In genomic region chr2:38339910-38340625, GRCm38 (mm10) we compare ENCODE assay signal across 8 mouse cellular contexts. TPM values are rescaled to one million over a fixed set of nuclear protein-coding genes. Genes with fewer than 3 reads are reported as not detected.
A peak's percentile ranks its signal among the peaks of the same experiment; 100 is the strongest.
DNase-seq lines count a peak whose midpoint lies in the region; ATAC-seq and TF ChIP-seq lines count a peak whose summit lies in the region.

No protein-coding gene starts in this region.

- no peak for TF ChIP-seq CTCF in kidney, postnatal 0 days (IDR thresholded peaks at IDR 0.05; ENCODE audit: low read depth)
- TF ChIP-seq CTCF in embryonic fibroblast, embryonic 13.5 days (IDR thresholded peaks at IDR 0.05; ENCODE audit: borderline replicate concordance, insufficient read depth, low read length) = no peak

- no peak for DNase-seq in kidney, postnatal 0 days (ENCODE audit: low spot score)
- no peak for DNase-seq in kidney, postnatal 25 days
- peak; percentile 46 for DNase-seq in limb, embryonic 11.5 days (ENCODE audit: low spot score)
- DNase-seq in spleen, adult 12 weeks (ENCODE audit: low spot score) = no peak
- no peak for DNase-seq in layer of hippocampus, adult 9-10 months (ENCODE audit: low spot score)
- no peak for DNase-seq in cerebellum, adult 11 months

- H3K4me3 ChIP-seq in kidney, postnatal 0 days (replicated peaks; ENCODE audit: low read depth, low read length) = peak overlapping the region; percentile 40
- H3K4me3 ChIP-seq in embryonic fibroblast, embryonic 13.5 days (ENCODE audit: insufficient read depth, low read length) = 0 out of 2 replicates have a peak overlapping the region, but pooled peaks have one; percentile 33
- H3K4me3 ChIP-seq in limb, embryonic 11.5 days (ENCODE audit: low read depth, low read length) = peak overlapping the region; percentile 46
- peak overlapping the region; percentile 36 for H3K4me3 ChIP-seq in neural tube, embryonic 15.5 days (replicated peaks)

- H3K4me2 ChIP-seq in kidney, postnatal 0 days (ENCODE audit: low read length) = peak overlapping the region; percentile 83
- peak overlapping the region; percentile 99 for H3K4me2 ChIP-seq in limb, embryonic 11.5 days (ENCODE audit: low read depth, severe bottlenecking)
- H3K4me2 ChIP-seq in neural tube, embryonic 15.5 days = peak overlapping the region; percentile 71

- H3K9me3 ChIP-seq in kidney, postnatal 0 days (replicated peaks; ENCODE audit: low read length) = no peaks in the 10 kb centered on the region
- H3K9me3 ChIP-seq in limb, embryonic 11.5 days (ENCODE audit: control insufficient read depth, low read length) = no peaks in the 10 kb centered on the region
- no peaks in the 10 kb centered on the region for H3K9me3 ChIP-seq in neural tube, embryonic 15.5 days (replicated peaks)

- 0 out of 2 replicates have a peak overlapping the region, but pooled peaks have one; percentile 23 for H3K9ac ChIP-seq in kidney, postnatal 0 days (ENCODE audit: low read depth, low read length)
- H3K9ac ChIP-seq in limb, embryonic 11.5 days (ENCODE audit: low read length) = peak overlapping the region; percentile 63; the same call in 1 of the 2 replicates
- no peak overlapping the region for H3K9ac ChIP-seq in neural tube, embryonic 15.5 days (replicated peaks)

- 3% methylated on average over 9 of the region's 9 CpGs for WGBS in kidney, postnatal 0 days
- 2% methylated on average over 9 of the region's 9 CpGs for WGBS in limb, embryonic 11.5 days
- under 1% methylated on average over 9 of the region's 9 CpGs for WGBS in neural tube, embryonic 15.5 days

- H3K4me1 ChIP-seq in kidney, postnatal 0 days (replicated peaks; ENCODE audit: insufficient read depth, low read length) = peaks cover 10% of the 10 kb centered on the region; the same call in 1 of the 2 replicates
- H3K4me1 ChIP-seq in embryonic fibroblast, embryonic 13.5 days (ENCODE audit: control insufficient read depth, insufficient read depth, low read length) = no peaks in the 10 kb centered on the region; the same call in 1 of the 2 replicates
- H3K4me1 ChIP-seq in limb, embryonic 11.5 days (ENCODE audit: control insufficient read depth, insufficient read depth, low read length) = peaks cover 11% of the 10 kb centered on the region
- H3K4me1 ChIP-seq in neural tube, embryonic 15.5 days = peaks cover 10% of the 10 kb centered on the region

- peaks cover 85% of the 10 kb centered on the region for H3K27me3 ChIP-seq in kidney, postnatal 0 days (ENCODE audit: insufficient read depth, low read length)
- H3K27me3 ChIP-seq in limb, embryonic 11.5 days (ENCODE audit: control insufficient read depth, insufficient read depth, low read length) = peaks cover 70% of the 10 kb centered on the region
- peaks cover 95% of the 10 kb centered on the region for H3K27me3 ChIP-seq in neural tube, embryonic 15.5 days (replicated peaks)

- TF ChIP-seq POLR2A in embryonic fibroblast, embryonic 13.5 days (IDR thresholded peaks at IDR 0.05; ENCODE audit: low read depth, low read length) = no peak

- no peak for ATAC-seq in kidney, postnatal 0 days (replicated peaks; ENCODE audit: low FRiP score, low read depth)
- no peak for ATAC-seq in limb, embryonic 11.5 days (ENCODE audit: insufficient number of reproducible peaks, low FRiP score, low TSS enrichment, low read depth)
- no peak for ATAC-seq in neural tube, embryonic 15.5 days (ENCODE audit: low FRiP score)

- H3K36me3 ChIP-seq in kidney, postnatal 0 days (ENCODE audit: insufficient read depth, low read length) = no peaks in the 10 kb centered on the region
- no peaks in the 10 kb centered on the region for H3K36me3 ChIP-seq in limb, embryonic 11.5 days (ENCODE audit: control insufficient read depth, insufficient read depth, low read length)
- H3K36me3 ChIP-seq in neural tube, embryonic 15.5 days = no peaks in the 10 kb centered on the region

- H3K27ac ChIP-seq in kidney, postnatal 0 days = no peak overlapping the region
- no peak overlapping the region for H3K27ac ChIP-seq in embryonic fibroblast, embryonic 13.5 days (ENCODE audit: insufficient read depth, low read length)
- no peak overlapping the region for H3K27ac ChIP-seq in limb, embryonic 11.5 days (replicated peaks; ENCODE audit: low read depth, low read length)
- no peak overlapping the region for H3K27ac ChIP-seq in neural tube, embryonic 15.5 days (replicated peaks)

RNA-seq across cellular contexts. Expression of gene Lhx2, which starts 1.0 kb away (rescaled TPM):
- 0.07 TPM in 1 of 2 replicates, not detected in the other for polyA plus RNA-seq in kidney, postnatal 0 days (2015; fragmentation: Nextera tagmentation; extraction: Ambion mirVana)
- 0.70 and 1.0 TPM in 2 replicates for polyA plus RNA-seq in embryonic fibroblast, embryonic 13.5 days (2011; ENCODE audit: insufficient read length, low read depth, missing spikeins)
- polyA plus RNA-seq in limb, embryonic 11.5 days (2014; fragmentation: Nextera tagmentation; extraction: Ambion mirVana) = 29.0 and 31.2 TPM in 2 replicates
- 1.6 and 3.0 TPM in 2 replicates for polyA plus RNA-seq in neural tube, embryonic 15.5 days (2015; fragmentation: Nextera tagmentation; extraction: Ambion mirVana)

RNA-seq across cellular contexts. Expression of gene Dennd1a, which starts 52.9 kb away (rescaled TPM):
- polyA plus RNA-seq in kidney, postnatal 0 days (2015; fragmentation: Nextera tagmentation; extraction: Ambion mirVana) = 10.1 and 10.6 TPM in 2 replicates
- polyA plus RNA-seq in embryonic fibroblast, embryonic 13.5 days (2011; ENCODE audit: insufficient read length, low read depth, missing spikeins) = 17.3 and 25.7 TPM in 2 replicates
- polyA plus RNA-seq in limb, embryonic 11.5 days (2014; fragmentation: Nextera tagmentation; extraction: Ambion mirVana) = 11.3 and 12.3 TPM in 2 replicates
- polyA plus RNA-seq in neural tube, embryonic 15.5 days (2015; fragmentation: Nextera tagmentation; extraction: Ambion mirVana) = 17.0 and 17.8 TPM in 2 replicates
